Mouse (Mus musculus) testis, adult 2 months (tissue): Measurements from ENCODE around the gene Prnp. TPM values are rescaled to one million over a fixed set of nuclear protein-coding genes. Genes with fewer than 3 reads are reported as not detected.

ENCODE experiments used
- H3K27ac ChIP-seq: fragments of 200-500 bp; 2 replicates; pipeline ENCODE4 v1.5.1; 2012; ENCODE audit warnings: low read depth, low read length; ENCODE audit not compliant: control insufficient read depth, insufficient read depth
- H3K27me3 ChIP-seq: fragments of 200-500 bp; 2 replicates; pipeline ENCODE4 v1.6.1; 2012; ENCODE audit warnings: mild to moderate bottlenecking, low read length, moderate library complexity; ENCODE audit not compliant: control insufficient read depth, insufficient read depth
- H3K36me3 ChIP-seq: fragments of 200-500 bp; 2 replicates; pipeline ENCODE4 v1.6.1; 2012; ENCODE audit warnings: mild to moderate bottlenecking, low read length; ENCODE audit not compliant: control insufficient read depth, insufficient read depth
- H3K4me1 ChIP-seq: fragments of 200-500 bp; 2 replicates; pipeline ENCODE4 v1.6.1; 2012; ENCODE audit warnings: low read length; ENCODE audit not compliant: control insufficient read depth, insufficient read depth
- H3K4me3 ChIP-seq: fragments of 200-500 bp; 2 replicates; pipeline ENCODE4 v1.5.1; 2012; ENCODE audit warnings: low read depth, mild to moderate bottlenecking, low read length, moderate library complexity, mixed read lengths; ENCODE audit not compliant: control insufficient read depth
- CTCF ChIP-seq: fragments of 200-500 bp; IDR thresholded peaks from 2 replicates; pipeline ENCODE4 v1.5.1; 2012; ENCODE audit warnings: low read depth, mild to moderate bottlenecking, inconsistent platforms, low read length, moderate library complexity; ENCODE audit not compliant: control insufficient read depth, insufficient read depth, insufficient replicate concordance
- POLR2A ChIP-seq: fragments of 200-500 bp; IDR thresholded peaks from 2 replicates; pipeline ENCODE4 v1.6.1; 2012; ENCODE audit warnings: low read depth, mild to moderate bottlenecking, inconsistent platforms, low read length, moderate library complexity; ENCODE audit not compliant: control insufficient read depth
- polyA plus RNA-seq: library from polyadenylated mRNA; depleted of rRNA; stranded (reverse); fragments of >200 nt; gene quantifications from 2 replicates; pipeline ENCODE4 v1.2.3, GENCODE M21; 2012

Prnp gene
- polyA plus RNA-seq, 1 experiment, result 14.5 TPM

DNA sequence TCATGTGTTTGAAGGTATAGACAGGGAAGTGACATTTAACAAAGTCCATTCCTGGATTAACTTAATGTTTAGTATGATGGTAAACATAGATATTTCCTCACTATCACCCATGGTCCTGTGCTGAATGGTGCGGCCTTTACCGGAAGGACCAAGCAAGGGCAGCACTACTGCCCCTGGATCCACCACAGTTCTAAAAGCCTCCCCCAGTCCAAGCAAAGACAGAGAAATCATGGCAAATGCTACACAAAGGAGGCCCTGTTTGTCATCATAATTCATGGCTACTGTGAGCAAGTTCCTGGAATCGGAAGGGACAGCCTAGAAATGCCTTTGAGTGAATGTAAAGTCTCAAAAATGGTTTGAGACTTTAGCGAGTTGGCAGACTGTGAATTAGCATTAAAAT lies 13.7 kb upstream of the Prnp start:
- H3K27ac ChIP-seq, result no peak overlapping the region
- H3K4me3 ChIP-seq, result no peak overlapping the region
- H3K27me3 ChIP-seq, result no peaks in the 10 kb centered on the region
- TF ChIP-seq CTCF, result no peak
- no peak for TF ChIP-seq POLR2A
- H3K4me1 ChIP-seq, result no peaks in the 10 kb centered on the region
- H3K36me3 ChIP-seq, result no peaks in the 10 kb centered on the region

GRCm38 (mm10) chr2:131897336-131898109 lies 12.2 kb upstream of the Prnp start:
- TF ChIP-seq CTCF, result no peak
- TF ChIP-seq POLR2A, result no peak
- Histone ChIP-seq H3K4me3 (no peak overlapping the region), H3K36me3 (no peaks in the 10 kb centered on the region), H3K27ac (no peak overlapping the region), H3K4me1 (no peaks in the 10 kb centered on the region), H3K27me3 (no peaks in the 10 kb centered on the region)

DNA sequence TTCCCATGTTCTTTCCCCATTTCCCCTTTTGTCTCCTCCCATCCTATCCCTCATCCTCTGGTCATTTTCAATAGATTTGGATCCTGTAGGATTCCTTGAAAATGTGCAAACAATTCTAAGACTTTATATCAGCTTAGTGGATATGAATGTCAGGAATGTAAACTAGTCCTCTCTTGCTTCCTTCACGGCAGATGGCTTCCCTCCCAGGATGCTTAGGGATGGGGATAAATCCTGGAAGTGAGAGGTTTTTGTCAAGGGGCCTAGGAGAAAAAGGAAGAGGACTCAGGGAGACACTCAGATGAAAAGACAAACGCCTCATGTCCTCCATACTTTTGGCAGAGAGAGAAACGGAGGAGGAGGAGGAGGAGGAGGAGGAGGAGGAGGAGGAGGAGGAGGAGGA lies 7.3 kb upstream of the Prnp start:
- no peak overlapping the region for H3K4me3 ChIP-seq
- H3K27me3 ChIP-seq, result no peaks in the 10 kb centered on the region
- TF ChIP-seq CTCF (no peak), POLR2A (no peak)
- no peaks in the 10 kb centered on the region for H3K4me1 ChIP-seq
- no peak overlapping the region for H3K27ac ChIP-seq
- H3K36me3 ChIP-seq, result no peaks in the 10 kb centered on the region

GRCm38 (mm10) chr2:131902867-131903266 lies 6.9 kb upstream of the Prnp start:
- H3K27ac ChIP-seq, result no peak overlapping the region
- no peaks in the 10 kb centered on the region for H3K36me3 ChIP-seq
- H3K4me3 ChIP-seq, result no peak overlapping the region
- no peaks in the 10 kb centered on the region for H3K27me3 ChIP-seq
- H3K4me1 ChIP-seq, result no peaks in the 10 kb centered on the region
- TF ChIP-seq CTCF (no peak), POLR2A (no peak)

GRCm38 (mm10) chr2:131905025-131905424 lies 4.7 kb upstream of the Prnp start:
- Histone ChIP-seq H3K36me3 (no peaks in the 10 kb centered on the region), H3K4me3 (no peak overlapping the region), H3K4me1 (no peaks in the 10 kb centered on the region; the same call in 1 of the 2 replicates), H3K27ac (no peak overlapping the region), H3K27me3 (no peaks in the 10 kb centered on the region)
- TF ChIP-seq POLR2A, result no peak

GRCm38 (mm10) chr2:131905776-131906175 lies 4.0 kb upstream of the Prnp start:
- Histone ChIP-seq H3K27ac (no peak overlapping the region), H3K27me3 (no peaks in the 10 kb centered on the region), H3K4me1 (no peaks in the 10 kb centered on the region; the same call in 1 of the 2 replicates), H3K36me3 (no peaks in the 10 kb centered on the region), H3K4me3 (no peak overlapping the region)
- TF ChIP-seq CTCF (no peak), POLR2A (no peak)

- Histone ChIP-seq H3K27me3 (no peaks in the 10 kb centered on the region), H3K36me3 (no peaks in the 10 kb centered on the region), H3K4me3 (no peak overlapping the region), H3K27ac (no peak overlapping the region), H3K4me1 (no peaks in the 10 kb centered on the region; the same call in 1 of the 2 replicates)
- no peak for TF ChIP-seq CTCF
- TF ChIP-seq POLR2A, result no peak
Observed at GRCm38 (mm10) chr2:131906266-131906665, 3.5 kb upstream of the Prnp start.

DNA sequence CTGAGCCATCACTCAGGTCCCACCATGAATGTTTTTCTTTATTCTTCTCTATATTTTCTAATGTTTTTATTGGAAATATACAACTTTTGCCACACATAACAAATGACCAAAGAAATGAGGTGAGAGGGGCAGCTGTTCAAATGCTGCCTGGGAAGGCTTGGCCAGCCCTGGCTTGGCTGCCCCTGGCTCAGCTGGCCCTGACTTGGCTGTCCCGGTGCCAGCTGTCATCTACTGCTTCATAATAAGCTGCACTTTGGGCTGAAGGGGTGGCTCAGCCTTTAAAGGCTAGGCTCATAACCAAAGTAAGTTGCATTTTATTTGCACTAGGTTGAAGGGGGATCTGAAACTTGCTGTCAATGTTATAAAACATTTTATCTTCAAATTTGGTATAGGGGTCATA lies 2.9 kb upstream of the Prnp start:
- TF ChIP-seq CTCF, result no peak
- TF ChIP-seq POLR2A, result no peak
- H3K27ac ChIP-seq, result no peak overlapping the region
- no peaks in the 10 kb centered on the region; the same call in 1 of the 2 replicates for H3K4me1 ChIP-seq
- H3K36me3 ChIP-seq, result no peaks in the 10 kb centered on the region
- H3K27me3 ChIP-seq, result no peaks in the 10 kb centered on the region
- no peak overlapping the region for H3K4me3 ChIP-seq
